Mouse (Mus musculus): ENCODE measurements around the gene Ccdc124. TPM values are rescaled to one million over a fixed set of nuclear protein-coding genes. Genes with fewer than 3 reads are reported as not detected.
"Not testable (repeated sequence)": the region's sequence is repeated elsewhere in the genome, so short reads cannot be mapped to it uniquely, and the experiment has no call there.

Ccdc124 gene
- total RNA-seq, 2 experiments from 2014 or later = 42.6 to 46.2 TPM

- DNase-seq = no peak
Measured at GRCm38 (mm10) chr8:70843941-70844340, 29.8 kb downstream of the Ccdc124 start.

GRCm38 (mm10) chr8:70843214-70843773 lies 30.4 kb downstream of the Ccdc124 start:
- DNase-seq = no peak

- DNase-seq = no peak
Measured at GRCm38 (mm10) chr8:70842484-70842883, 31.3 kb downstream of the Ccdc124 start.

GRCm38 (mm10) chr8:70841147-70842072 lies 32.3 kb downstream of the Ccdc124 start:
- DNase-seq = peak; percentile 95

- DNase-seq = no peak
Measured at GRCm38 (mm10) chr8:70840590-70840989, 33.1 kb downstream of the Ccdc124 start.

- peak; percentile 99 for DNase-seq
Measured at GRCm38 (mm10) chr8:70839408-70840351, 34.1 kb downstream of the Ccdc124 start, which contains the start of gene Arrdc2. Gene Arrdc2, minus strand, starts transcription at chr8:70839720.

GRCm38 (mm10) chr8:70838654-70839407 lies 34.9 kb downstream of the Ccdc124 start:
- DNase-seq = no peak

GRCm38 (mm10) chr8:70836666-70837065 lies 37.1 kb downstream of the Ccdc124 start:
- DNase-seq = no peak

- DNase-seq = no peak
Measured at GRCm38 (mm10) chr8:70834071-70834470, 39.7 kb downstream of the Ccdc124 start.

GRCm38 (mm10) chr8:70833520-70833919 lies 40.2 kb downstream of the Ccdc124 start:
- peak; percentile 91 for DNase-seq

GRCm38 (mm10) chr8:70833018-70833482 lies 40.7 kb downstream of the Ccdc124 start:
- DNase-seq = peak; percentile 41

GRCm38 (mm10) chr8:70832371-70832770 lies 41.4 kb downstream of the Ccdc124 start:
- no peak for DNase-seq

GRCm38 (mm10) chr8:70831517-70831916 lies 42.2 kb downstream of the Ccdc124 start:
- DNase-seq = no peak

- DNase-seq = no peak
Measured at GRCm38 (mm10) chr8:70827796-70828195, 45.9 kb downstream of the Ccdc124 start.

GRCm38 (mm10) chr8:70827010-70827409 lies 46.7 kb downstream of the Ccdc124 start:
- no peak for DNase-seq

GRCm38 (mm10) chr8:70825816-70826215 lies 47.9 kb downstream of the Ccdc124 start:
- no peak for DNase-seq

GRCm38 (mm10) chr8:70823802-70824201 lies 49.9 kb downstream of the Ccdc124 start:
- DNase-seq = no peak

GRCm38 (mm10) chr8:70822594-70822993 lies 51.1 kb downstream of the Ccdc124 start:
- not testable (repeated sequence) for DNase-seq

GRCm38 (mm10) chr8:70821992-70822391 lies 51.7 kb downstream of the Ccdc124 start:
- no peak for DNase-seq

GRCm38 (mm10) chr8:70821399-70821962 lies 52.3 kb downstream of the Ccdc124 start:
- peak; percentile 82 for DNase-seq
